Comparison of ENCODE assay signal across 25 mouse cellular contexts in genomic region chr2:180307680-180308079, GRCm38 (mm10). TPM values are rescaled to one million over a fixed set of nuclear protein-coding genes. Genes with fewer than 3 reads are reported as not detected.
DNase-seq lines count a peak whose midpoint lies in the region; ATAC-seq lines count a peak whose summit lies in the region.
"Had no signal": no experiment of that assay in that cellular context is flagged by ENCODE, and none has a peak within 500 bp of the region (broad histone marks: within the 10 kb centered on the region; RNA-seq: fewer than 3 reads in every experiment).

No protein-coding gene starts in this region.

- 34% methylated on average over 2 of the region's 2 CpGs for WGBS in lung, embryonic 15.5 days

- peak overlapping the region; percentile 91 for H3K27ac ChIP-seq in lung, embryonic 15.5 days
- H3K27ac ChIP-seq: embryonic facial prominence, embryonic 12.5 days; forebrain, embryonic 15.5 days; heart, adult 2 months; hindbrain, embryonic 15.5 days had no signal

- no peaks in the 10 kb centered on the region for H3K9me3 ChIP-seq in lung, embryonic 15.5 days
- H3K9me3 ChIP-seq: embryonic facial prominence, embryonic 12.5 days; forebrain, embryonic 15.5 days; G1E; hindbrain, embryonic 15.5 days had no signal

- no peak for DNase-seq in lung, postnatal 4 days
- DNase-seq in 3T3-L1 (ENCODE audit: low read depth, low spot score): peak; percentile 21
- DNase-seq in CD4-positive helper T cell, adult 2 months (ENCODE audit: low read depth, low spot score): peak; percentile 16
- DNase-seq in MN1 (ENCODE audit: low spot score): peak; percentile 27
- DNase-seq in left cerebral cortex, adult 11 months (ENCODE audit: low spot score): no peak
- DNase-seq in cerebellum, postnatal 14 days: no peak
- DNase-seq in gastrocnemius, adult 18-20 months (ENCODE audit: low spot score): no peak
- DNase-seq: adrenal gland, postnatal 10 days; B cell, adult 2 months; cerebellum, adult 11 months; cerebellum, adult 8-10 months; cerebellum, postnatal 25 days; gastrocnemius, postnatal 14 days; heart, adult 2 months; heart, postnatal 36 days had no signal

- H3K36me3 ChIP-seq in lung, embryonic 15.5 days: no peaks in the 10 kb centered on the region
- H3K36me3 ChIP-seq: embryonic facial prominence, embryonic 12.5 days; forebrain, embryonic 15.5 days; G1E; heart, embryonic 12.5 days; hindbrain, embryonic 15.5 days had no signal

- peaks cover 52% of the 10 kb centered on the region for H3K4me1 ChIP-seq in lung, embryonic 15.5 days
- H3K4me1 ChIP-seq: embryonic facial prominence, embryonic 12.5 days; forebrain, embryonic 15.5 days; hindbrain, embryonic 15.5 days had no signal

- no peaks in the 10 kb centered on the region for H3K27me3 ChIP-seq in lung, embryonic 15.5 days
- H3K27me3 ChIP-seq: embryonic facial prominence, embryonic 12.5 days; forebrain, embryonic 15.5 days; heart, embryonic 12.5 days; hindbrain, embryonic 15.5 days had no signal

- no peak overlapping the region for H3K4me2 ChIP-seq in lung, embryonic 15.5 days
- H3K4me2 ChIP-seq: embryonic facial prominence, embryonic 12.5 days; forebrain, embryonic 15.5 days; heart, embryonic 12.5 days; hindbrain, embryonic 15.5 days had no signal

- no peak overlapping the region for H3K4me3 ChIP-seq in lung, embryonic 15.5 days
- H3K4me3 ChIP-seq: embryonic facial prominence, embryonic 12.5 days; forebrain, embryonic 15.5 days; heart, adult 2 months; heart, embryonic 12.5 days; hindbrain, embryonic 15.5 days had no signal

- no peak for ATAC-seq in lung, embryonic 15.5 days (ENCODE audit: borderline replicate concordance, extremely low read depth, low FRiP score, low TSS enrichment)
- ATAC-seq: forebrain, embryonic 15.5 days had no signal

- no peak overlapping the region for H3K9ac ChIP-seq in lung, embryonic 15.5 days
- H3K9ac ChIP-seq: embryonic facial prominence, embryonic 12.5 days; forebrain, embryonic 15.5 days; heart, embryonic 12.5 days; hindbrain, embryonic 15.5 days had no signal

RNA-seq across cellular contexts. Expression of gene Rbbp8nl, which starts 18.0 kb away (rescaled TPM):
- 2.3 and 3.1 TPM in 2 replicates for polyA plus RNA-seq in lung, embryonic 15.5 days (2015; fragmentation: Nextera tagmentation; extraction: Ambion mirVana)
- total RNA-seq in gastrocnemius, adult 18-20 months (2021): not detected
- total RNA-seq: adrenal gland, postnatal 10 days; adrenal gland, postnatal 4 days; gastrocnemius, postnatal 14 days; heart, adult 2 months; heart, postnatal 36 days had no signal
- polyA plus RNA-seq: cortical plate, adult 2 months; forebrain, embryonic 15.5 days; G1E; heart, adult 2 months; heart, embryonic 12.5 days; hindbrain, embryonic 11.5 days; hindbrain, embryonic 15.5 days had no signal

RNA-seq across cellular contexts. Expression of gene Gata5, which starts 26.8 kb away (rescaled TPM):
- polyA plus RNA-seq in lung, embryonic 15.5 days (2015; fragmentation: Nextera tagmentation; extraction: Ambion mirVana): 26.2 and 27.8 TPM in 2 replicates
- total RNA-seq in gastrocnemius, adult 18-20 months (2021): not detected
- total RNA-seq: gastrocnemius, postnatal 14 days had no signal
- polyA plus RNA-seq: cortical plate, adult 2 months; forebrain, embryonic 15.5 days; frontal cortex, adult 2 months; G1E; hindbrain, embryonic 11.5 days; hindbrain, embryonic 15.5 days had no signal

RNA-seq across cellular contexts. Expression of gene Cables2, which starts 34.4 kb away (rescaled TPM):
- polyA plus RNA-seq in lung, embryonic 15.5 days (2015; fragmentation: Nextera tagmentation; extraction: Ambion mirVana): 14.1 and 16.5 TPM in 2 replicates
- total RNA-seq in gastrocnemius, adult 18-20 months (2021): 1 to 10 TPM; 8.2 to 9.1 TPM

RNA-seq across cellular contexts. Expression of gene Rps21, which starts 50.5 kb away (rescaled TPM):
- 477 and 524 TPM in 2 replicates for polyA plus RNA-seq in lung, embryonic 15.5 days (2015; fragmentation: Nextera tagmentation; extraction: Ambion mirVana)
- total RNA-seq in gastrocnemius, adult 18-20 months (2021): 100 to 1,000 TPM; 355 to 460 TPM

Comparison
In these comparisons a context has a peak if more than half of its experiments do, and no peak if none do; other contexts are left out.
1. DNase-seq: peak in 3T3-L1 (single experiment), CD4-positive helper T cell, adult 2 months (single experiment) and MN1 (single experiment); none in lung, postnatal 4 days (0 of 2), left cerebral cortex, adult 11 months (single experiment), cerebellum, postnatal 14 days (0 of 2) and gastrocnemius, adult 18-20 months (single experiment).